Mouse (Mus musculus) CD4-positive, CD25-positive, alpha-beta regulatory T cell, adult 2 months (primary cell): ENCODE measurements around the gene Krt83.
"Not testable (repeated sequence)": the region's sequence is repeated elsewhere in the genome, so short reads cannot be mapped to it uniquely, and the experiment has no call there.

Source experiments
- DNase-seq: peaks from one replicate; pipeline ENCODE4 v3.0.0-alpha.2; 2012; ENCODE audit warnings: low read depth, low spot score

Gene Krt83

DNA sequence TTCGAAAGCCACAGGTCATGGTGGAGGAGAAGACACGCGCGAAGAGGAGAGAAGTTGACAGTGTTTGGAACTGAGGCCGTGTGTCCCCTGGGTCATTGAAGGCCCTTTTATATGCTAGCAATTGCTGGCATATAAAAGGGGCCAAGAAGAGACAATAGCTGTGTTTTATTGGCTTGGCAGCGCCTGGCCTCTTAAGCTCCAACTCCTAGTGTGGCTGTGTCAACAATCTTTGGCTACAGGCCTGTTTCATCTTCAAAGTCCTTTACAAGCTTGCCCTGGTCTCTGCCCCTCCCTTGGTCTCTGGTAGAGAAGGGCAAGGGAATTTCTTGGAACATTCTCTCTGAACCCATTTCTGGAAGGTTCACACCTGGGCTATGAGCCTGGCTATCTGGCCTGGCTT lies at the start of gene Krt83:
Gene Krt83 (minus strand): TSS at position 82 of the 400 bp plus-strand sequence.
- no peak for DNase-seq

DNA sequence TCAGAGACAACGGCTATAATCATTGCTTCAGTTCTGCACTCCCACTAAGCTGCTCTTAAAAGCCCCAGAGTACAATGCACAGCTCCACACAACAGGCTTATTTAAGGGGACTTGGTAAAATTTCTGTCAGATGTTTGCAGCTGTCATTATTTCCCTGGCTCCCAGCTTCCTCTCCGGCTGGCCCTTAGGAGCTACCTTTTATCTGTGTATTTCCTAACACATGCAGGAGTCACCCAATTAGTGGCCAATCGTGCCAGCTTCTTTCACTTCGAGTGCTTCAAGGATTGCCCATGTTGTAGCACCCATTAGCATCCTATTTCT lies 47.2 kb upstream of the Krt83 start:
- no peak for DNase-seq

DNA sequence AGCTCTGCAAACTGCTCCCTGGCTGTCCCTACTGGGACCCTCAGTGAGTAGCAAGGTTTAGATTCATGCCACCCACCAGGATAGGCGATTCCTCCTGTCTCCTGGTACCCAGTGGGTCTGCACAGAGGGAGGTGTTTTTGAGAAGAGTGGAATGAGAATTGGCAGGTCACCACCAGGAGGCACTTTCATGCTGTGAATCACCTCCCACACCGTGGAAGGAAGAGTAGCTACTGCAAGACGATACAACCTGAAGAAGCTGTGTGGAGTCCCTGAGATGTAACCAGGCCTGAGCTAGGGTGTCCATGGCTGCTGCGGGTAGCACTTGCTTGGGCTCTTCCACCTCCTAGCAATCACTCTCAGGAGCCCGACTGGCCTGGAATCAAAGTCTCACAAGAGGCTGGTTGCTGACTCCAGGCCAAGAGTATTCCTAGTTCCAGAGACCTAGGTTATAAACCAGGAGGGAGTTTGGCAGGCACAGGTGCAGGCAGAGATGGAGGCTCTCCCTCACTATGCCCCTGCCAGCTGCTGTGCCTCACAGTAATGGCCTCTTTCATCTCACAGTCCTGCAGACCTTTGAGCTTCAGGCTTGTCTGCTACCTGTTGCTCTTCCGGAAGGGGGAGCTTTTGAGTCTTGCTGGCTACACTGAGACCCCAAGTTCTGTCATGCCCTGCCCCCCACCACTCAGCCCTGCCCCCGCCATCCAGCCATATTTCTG lies 46.7 kb upstream of the Krt83 start:
- DNase-seq, result peak; percentile 3

DNA sequence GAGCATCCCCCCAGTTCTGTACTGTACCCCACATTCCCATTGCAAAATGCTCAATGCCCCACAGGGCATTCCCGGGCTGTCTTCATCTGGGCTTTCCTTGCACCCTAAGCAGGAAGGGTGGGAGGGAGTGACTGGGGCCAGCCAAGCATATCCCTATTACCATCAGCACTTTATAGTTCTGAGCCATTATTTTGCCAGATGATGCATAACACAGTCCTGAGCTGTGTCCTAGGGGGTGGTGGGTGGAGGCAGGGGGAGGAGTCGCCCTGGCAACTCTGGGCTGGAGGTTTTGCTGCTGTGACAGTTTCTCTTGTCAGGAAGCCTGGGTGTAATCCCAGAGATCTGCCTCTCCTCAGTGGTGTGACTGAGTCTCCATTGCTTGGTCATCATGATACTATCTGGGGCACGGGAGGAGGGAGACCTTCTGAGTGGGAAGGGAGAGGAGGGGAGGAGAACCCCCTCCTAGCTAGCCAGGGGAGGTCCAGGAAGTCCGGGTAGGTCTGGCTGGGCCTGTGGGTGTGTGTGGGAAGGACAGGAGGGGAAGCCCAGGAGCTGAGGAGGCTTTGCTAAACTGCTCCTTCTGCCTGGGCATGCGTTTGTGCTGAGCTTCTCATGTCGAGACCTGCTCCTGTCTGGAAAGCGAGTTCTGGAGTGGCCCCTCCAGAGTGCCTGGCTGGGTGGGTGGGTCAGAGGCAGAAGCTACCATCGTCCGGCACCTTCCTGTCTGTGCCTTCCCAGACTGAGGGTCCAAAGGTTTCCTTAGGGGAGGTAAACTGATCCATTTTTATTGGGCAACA lies 44.9 kb upstream of the Krt83 start:
- DNase-seq, result no peak

DNA sequence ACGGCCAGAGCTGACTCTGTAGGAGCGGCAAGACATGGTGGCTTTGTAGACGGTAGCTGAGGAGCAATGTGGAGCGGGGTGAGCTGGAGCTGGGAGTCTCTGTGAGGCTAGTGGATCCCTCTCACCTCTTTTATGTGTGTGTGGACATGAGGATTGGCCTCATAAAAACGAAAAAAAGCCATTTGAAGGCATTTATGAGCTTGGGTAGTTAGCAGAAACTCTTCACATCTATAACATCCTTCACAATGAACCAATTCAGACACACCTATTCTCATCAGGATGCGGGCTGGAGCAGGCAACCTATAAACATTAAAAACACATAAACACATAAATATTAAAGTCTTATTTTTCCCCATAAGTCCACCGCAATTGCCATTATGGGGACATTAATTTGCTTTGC lies 41.4 kb upstream of the Krt83 start, which contains the start of gene Krt84:
Gene Krt84 (minus strand): TSS at position 101 of the 400 bp plus-strand sequence.
- DNase-seq, result no peak

DNA sequence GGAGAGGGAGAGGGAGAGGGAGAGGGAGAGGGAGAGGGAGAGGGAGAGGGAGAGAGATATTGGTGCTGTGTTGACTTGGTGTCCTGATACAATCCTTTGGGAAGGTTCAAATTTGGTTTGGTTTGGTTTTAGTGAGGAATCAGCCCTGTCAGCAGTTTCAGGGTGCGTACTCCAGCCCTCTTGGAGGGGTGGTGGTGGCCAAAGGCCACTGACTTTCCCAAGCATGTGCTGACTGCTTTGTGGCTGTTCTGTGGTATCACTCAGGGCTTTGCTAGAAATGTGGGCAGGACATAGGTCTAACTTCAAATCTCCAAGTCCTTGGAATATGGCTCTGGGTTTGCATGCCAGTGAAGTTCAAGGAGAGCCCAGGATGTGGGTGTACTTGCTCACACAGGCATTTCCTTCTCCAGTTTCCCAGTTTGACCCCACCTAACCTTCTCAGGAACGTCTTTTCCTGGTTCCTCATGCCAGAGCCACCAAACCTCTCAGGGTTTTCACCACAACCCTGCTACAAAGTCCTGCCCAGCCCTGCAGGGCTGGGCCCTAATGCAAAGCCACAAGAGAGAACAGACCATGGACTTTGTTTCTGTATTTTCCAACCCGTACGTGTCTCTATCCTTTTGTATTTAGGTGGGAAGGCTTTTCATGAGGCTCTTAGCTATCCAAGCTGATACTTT lies 31.4 kb upstream of the Krt83 start:
- no peak for DNase-seq

DNA sequence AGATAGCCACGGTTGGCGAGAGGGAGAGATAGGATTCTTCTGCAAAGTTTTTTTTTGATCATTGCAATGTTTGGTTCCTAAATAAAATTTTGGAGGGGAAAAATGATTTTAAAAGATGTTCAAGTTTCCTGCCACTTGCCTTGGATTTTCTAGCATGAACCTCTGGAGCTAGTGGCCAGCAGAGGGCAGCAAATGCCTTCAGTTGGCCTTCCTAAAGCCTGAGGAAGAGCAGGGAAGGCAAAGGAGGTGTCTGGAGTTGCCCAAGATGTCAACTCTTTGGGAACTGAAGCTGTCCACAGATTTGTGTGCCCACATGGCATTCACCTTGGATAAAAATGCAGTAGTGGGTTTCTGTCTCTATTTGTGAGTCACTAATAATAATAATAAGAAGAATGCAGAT lies 28.5 kb upstream of the Krt83 start:
- DNase-seq, result peak; percentile 65

DNA sequence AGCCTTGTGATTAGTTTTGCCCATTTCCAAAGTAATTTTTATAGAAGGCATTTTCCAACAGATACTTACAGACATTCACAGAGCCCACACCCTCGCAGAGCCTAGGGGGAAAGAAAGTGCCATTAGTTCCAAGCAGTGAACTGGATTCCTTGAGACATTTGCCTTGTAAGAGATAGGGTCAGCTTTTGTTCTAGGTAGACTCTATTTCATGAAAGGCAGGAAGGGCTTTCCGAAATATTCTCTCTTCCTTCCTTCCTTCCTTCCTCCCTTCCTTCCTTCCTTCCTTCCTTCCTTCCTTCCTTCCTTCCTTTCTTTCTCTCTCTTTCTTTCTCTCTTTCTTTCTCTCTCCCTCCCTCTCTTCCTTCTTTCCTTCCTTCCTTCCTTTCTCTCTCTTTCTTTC lies 25.8 kb upstream of the Krt83 start, which contains the start of gene Gm49425:
Gene Gm49425 (minus strand): TSS at position 101 of the 400 bp plus-strand sequence.
- DNase-seq, result not testable (repeated sequence)

DNA sequence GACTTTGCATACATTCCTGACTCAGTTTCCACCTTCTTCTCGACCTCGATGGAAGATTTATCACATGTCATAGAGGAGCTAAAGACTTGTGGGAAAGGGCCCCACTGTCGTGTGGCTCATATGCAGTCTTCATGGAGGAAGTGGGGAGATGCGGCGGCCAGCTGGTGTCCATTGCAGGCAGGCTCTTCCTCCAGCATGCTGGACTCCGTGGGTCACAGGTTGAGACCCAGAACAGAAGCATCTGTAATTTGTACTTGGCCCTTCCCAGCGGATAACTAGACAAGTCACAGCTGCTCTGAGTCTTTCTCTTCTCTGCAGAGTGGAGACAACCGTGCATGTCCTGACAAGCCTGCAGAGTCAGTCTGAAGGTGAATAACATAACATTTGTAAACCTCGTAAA lies 16.9 kb upstream of the Krt83 start:
- no peak for DNase-seq

DNA sequence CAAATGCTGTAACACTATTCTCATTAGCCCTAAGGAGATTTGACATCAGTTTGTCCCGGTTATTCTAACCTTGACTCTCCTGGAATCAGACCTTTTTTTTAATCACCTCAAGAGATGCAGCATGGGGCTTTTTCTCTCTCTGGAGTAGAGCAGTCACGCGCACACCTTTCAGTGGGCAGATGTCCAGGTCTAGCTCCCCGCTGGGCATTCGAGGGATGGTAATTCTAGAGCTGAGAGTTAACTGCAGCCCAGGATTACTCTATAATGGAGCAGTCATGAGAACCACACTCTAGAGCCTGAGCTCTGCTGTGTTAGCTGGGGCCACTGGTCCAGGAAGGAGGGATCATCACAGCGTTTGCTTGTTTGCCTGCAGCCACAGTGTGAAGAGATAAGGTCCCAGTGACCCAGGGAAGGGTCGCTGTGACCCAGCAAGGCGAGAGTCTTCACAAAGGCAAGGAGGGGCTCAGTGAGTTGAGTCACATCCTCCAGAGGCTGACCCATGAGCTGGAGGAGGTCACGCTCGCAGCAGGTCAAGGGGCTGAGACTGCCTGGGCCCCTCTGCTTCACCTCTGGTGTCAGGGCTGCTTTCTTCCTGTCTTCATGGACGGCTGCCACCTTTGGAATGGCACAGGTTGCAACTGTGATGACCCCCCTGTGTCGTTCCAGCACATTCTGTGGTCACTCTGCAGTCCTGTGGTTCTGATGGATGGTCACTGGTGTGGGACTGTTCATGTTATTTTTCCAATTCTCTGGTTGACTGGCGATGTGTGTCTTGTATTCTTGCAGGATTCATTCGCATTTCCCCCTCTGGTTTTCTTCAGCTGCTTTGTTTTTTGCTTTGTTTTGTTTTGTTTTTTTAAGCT lies 15.8 kb upstream of the Krt83 start:
- DNase-seq, result no peak

DNA sequence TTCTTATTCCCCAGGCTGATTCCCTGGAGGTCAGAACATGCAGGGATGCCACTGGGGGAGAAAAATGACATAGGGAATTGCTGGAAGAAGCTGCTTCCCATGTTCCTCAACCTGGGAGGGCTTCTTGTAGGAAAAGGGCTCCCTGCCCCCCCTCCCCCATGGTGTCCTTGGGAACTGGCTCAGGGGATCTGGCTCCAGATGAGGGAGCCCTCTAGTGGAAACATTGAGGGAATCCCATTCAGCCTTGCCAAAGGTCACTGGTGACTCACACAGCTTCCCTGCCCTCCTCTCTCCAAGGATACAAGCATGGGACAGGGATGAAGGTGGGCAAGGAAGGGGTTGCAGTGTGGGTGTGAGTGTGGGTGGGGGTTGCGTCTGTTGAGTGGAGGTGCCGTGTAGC lies 5.9 kb upstream of the Krt83 start:
- no peak for DNase-seq

DNA sequence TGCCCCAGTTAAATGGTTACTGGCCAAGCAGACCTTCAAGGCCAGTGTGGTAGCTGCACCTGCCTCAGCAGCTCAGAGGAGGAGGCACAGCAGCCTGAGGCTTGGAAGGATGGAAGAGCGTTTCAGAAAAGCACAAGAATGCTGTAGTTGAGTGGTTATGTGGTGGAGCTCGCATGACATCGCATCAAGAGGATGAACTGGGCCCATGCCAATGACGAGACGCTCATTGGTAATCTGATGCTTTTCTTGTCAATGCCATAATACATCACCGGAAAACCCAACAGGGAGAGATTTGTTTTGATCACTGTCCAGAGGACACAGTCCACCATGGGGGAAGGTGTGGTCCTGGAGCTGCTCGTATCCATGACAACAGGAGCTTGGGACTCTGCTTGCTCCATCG lies 4.0 kb upstream of the Krt83 start:
- DNase-seq, result no peak

DNA sequence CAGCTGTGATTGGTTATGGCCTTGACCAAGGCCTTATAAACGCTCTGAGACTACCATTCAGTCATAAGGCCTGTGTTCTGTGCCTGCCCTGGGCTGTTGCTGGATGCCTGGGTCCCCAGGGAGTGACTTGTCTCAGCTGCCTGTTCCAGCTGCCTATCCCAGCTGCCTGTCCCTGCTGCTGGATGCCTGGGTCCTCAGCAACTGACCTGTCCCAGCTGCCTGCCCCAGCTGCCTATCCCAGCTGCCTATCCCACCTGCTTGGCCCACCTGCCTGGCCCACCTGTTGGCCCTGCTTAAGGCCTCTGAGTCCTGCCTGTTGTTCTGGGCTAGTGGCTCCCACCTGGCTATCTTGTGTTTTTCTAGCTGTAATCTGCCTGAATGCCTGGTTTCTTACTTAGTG lies 2.9 kb upstream of the Krt83 start:
- no peak for DNase-seq

DNA sequence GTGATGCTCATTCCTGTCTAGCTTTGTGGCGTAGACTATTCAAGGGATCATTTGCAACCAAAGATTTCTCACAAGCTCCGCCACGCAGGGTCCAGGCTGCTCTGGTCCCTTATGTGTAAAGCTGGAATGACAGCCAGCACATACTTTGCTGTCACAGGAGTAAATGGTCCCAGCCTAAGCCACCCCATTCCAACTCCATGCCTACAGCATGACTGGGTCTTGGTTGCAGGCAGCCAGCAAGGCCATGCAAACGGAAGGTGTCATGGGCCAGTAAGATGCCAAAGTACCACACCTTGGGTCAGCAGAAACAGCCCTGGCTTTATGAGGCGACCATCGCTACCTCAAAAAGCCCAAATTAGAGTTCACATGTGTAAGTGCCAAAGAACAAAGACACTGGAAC lies 2.4 kb upstream of the Krt83 start:
- DNase-seq, result no peak

DNA sequence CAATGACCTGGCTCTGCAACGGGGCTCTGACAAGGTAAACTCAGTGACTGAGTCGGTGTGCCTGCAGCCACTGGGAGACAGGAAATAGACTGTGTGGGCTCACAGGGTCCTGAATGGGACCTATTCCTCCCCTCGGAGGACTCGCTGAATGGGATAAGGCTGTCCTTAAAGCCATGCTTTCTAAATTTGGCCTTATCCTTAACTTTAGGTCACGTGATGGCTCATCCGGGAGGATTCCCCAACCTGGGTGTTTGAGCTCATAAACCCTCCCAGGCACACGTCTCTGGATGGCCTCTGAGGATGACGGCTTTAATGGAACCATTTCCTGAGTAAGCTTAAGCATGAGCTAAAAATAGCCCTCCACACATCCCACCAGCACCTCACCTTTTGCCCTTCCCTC lies 1.4 kb upstream of the Krt83 start:
- DNase-seq, result no peak

DNA sequence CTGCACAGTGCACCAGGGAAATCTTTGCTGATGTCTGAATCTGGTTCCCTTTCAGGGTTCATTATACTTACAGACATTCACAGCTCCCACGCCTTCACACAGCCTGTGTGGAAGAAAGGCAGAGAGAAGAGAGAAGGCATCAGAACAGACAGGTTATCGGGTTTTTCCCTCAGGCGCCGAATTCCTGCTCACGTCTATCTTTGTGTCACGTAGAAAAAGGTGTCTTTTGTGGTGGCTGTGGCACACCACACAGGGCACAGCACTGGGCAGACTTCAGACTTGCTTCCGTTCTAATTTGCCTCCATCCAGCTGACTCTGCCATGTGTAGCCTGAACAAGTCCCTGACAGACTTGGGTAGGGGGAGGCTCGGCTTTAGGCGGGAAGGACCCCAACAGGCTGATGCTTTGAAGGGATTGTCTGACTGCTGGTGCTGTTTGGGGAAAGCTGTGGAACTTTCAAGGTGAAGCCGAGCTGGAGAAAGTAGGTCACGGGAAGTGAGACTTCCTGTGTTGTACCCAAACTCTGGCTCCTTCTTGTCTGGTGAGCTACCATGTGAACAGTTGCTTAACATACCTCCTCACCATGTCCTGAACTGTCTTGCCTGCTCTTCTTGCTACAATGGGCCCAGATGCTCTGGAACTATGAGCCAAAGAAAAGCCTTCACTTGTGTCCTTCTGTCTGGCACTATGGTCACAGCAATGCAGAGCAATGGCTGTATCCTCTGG lies 5.2 kb downstream of the Krt83 start:
- peak; percentile 53 for DNase-seq

DNA sequence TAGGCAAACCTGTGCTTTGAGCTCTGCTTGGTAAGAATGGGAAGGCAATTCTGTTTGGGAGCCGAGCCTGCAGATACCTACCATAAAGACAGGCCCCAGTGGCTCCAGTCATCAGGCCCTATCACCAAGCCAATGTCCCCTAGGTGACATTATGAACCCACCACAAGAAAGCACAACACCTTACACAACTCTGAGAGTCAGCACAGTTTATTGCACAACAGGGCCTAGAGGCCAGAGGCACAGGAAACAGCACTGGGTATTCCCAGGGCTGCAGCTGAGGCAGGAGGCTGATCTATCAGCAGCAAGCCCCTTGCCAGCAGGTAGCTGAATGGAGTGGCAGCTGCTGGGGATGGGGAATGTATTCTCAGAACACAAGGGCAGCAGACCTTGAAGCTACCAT lies 6.4 kb downstream of the Krt83 start:
- DNase-seq, result no peak

DNA sequence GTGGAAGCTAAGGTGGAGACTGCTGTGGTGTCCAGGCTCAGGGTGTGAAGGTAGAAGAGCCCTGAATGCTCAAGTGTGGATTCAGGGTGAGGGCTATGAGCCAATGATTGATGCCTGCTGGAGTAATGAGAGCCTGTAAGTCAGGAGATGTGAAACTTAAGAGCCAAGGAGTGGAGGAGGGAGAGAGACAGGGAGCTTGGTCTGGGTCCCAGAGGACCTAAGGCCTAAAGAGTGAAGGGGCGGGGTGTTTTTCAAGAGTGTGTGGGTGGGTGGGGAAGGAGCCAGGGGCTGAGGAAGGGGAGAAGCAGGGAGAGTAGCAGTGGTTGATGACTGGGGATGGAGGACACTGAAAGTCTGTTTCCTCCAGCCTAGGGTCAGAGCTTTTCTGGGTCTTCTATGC lies 7.7 kb downstream of the Krt83 start:
- no peak for DNase-seq

DNA sequence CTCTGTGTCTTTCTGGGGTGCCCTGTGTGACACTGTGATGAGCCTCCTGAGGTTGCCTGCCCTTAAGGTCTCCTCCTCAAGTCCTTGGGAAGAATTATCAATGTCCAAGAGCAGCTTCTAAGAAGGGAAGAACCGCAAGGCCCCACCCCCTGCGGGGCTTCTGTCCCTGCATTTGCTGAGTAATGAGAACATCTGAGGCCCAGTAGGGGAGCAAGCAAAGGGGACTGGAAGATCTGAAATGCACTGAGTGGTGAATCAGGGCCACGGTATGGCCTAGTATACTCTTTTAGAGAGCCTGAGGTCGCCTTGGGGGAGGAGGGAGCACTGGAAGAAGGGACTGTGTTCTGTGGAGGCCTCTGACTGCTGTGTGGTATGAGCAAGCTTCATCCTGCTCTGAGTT lies 9.3 kb downstream of the Krt83 start:
- DNase-seq, result no peak

DNA sequence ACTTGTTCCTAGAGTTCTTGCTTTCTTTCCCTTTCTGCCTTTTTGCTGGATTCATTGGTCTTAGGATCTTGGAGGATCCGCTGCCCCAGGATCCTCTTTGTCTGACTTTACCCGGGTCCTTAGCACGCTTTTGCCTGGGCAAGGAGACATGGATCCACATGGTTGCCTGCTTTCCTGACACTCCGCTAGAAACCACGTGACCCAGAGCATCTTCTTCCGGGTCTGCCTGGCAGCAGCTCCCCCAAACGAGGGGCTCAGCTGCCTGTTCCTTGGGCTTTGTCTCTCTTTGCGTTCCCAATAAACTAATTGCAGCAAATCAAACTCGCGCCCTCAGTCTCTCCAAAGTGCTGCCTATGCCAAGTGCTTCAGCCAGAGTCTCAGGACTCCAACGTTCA lies 11.6 kb downstream of the Krt83 start:
- peak; percentile 8 for DNase-seq
